Mouse (Mus musculus): ENCODE results near the gene Gpr137.

Gpr137 gene

DNA sequence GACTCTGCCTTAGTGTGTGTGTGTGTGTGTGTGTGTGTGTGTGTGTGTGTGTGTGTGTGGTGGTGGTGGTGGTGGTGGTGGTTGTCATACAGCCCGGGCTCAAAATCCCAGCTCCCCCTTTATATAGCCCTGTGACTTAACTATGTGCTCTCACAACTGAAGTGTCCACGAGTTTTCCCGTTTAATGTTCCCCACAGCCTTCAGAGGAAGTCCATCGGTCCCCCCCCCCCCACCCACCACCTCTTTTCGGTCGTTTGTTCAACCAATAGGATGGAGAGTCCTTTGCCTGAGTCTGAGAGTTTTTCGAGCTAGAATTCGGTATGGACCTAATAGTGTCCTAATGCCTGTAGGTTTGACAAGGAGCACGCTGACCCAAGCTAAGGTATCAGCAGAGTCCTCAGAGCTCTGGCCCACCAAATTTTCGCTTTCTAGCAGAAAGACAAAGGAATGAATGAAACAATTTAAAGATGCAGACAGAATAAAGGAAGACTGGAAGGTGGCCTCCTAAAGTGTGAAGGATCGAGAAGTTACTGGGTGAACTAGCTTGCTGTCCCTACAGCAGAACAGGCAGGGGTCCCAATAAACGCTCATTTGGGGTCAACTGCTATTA lies 31.4 kb upstream of the Gpr137 start:
- no peak for DNase-seq (ENCODE audit: low spot score)

DNA sequence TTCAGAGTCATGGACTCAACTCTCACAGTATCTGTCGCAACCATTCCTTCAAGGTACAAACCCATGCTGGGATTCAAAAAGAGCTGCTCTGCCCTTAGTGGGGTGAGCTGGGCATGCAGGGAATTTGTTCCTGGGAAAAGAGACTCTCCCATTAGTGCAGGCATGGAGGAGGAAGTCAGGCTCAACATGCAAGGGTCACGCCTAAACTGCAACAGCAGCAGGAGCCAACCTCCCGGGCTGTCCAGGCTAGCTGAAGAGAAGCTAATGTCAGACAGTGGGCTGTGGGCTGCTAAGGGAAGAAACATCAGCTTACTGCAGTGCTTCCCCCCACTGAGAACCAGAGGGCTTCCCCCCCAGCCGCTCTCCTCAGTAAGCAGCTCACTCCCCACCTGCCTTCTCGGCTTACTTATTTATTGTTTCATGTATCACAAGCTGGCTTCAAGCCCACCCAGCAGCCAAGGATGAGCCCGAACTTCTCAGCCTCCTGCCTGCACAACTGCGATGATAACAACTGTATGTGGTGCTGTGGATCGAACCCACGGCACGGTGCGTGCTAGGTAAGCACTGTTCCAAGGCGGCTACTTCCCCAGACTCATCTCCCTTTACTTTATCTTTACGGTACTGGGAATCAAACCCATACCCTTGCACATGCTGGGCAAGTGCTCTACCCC lies 30.1 kb upstream of the Gpr137 start:
- DNase-seq (ENCODE audit: low spot score): no peak

DNA sequence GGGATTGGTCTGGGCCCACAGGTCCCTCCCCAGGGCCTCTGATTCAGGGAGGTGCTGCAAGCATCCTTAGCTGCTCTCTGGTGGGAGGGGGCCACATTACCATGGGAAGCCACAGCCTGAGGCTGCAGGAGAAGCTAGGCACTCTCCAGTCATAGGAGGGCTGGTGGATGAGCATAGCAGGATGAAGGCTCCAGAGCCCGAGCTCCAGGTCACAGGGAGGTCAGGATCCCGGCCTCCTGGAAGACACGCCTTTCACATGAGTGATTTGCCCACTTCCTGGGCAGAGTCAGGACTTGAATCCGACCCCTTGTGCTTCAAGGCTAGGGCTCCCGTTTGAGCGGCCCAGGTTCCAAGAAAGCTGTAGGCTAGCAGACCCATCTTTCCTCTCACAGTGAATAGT lies 29.4 kb upstream of the Gpr137 start:
- DNase-seq (ENCODE audit: low spot score): no peak

DNA sequence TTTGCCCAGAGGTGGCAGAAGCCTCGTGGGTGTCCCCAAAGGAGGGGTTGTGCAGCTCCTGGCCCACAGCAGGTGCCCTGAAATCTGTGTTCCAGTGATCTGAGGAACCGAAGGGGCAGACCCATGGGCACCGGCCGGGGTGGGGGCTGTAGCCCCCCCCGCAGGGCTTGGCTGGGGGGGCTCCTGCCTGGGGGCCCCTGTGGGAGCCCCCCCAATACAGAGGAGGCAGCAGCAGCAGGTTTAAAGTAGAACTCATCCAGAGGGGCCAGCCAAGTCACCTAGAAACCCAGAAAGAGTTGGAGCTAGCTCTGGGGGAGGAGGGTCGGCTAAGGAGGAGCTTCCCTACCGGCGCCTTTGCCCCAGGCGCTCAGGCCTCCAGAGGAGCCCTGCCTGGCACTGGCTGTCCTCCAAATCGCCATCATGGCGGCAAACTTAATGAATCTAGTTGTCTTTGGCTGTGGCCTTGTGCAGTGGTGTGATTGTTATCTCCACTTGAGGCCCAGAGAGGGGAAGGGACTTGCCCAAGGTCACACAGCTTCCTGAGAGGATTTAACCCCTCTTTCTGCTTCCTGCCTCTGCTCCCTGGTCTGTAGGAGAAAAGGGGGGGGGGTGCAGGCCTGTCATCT lies 28.3 kb upstream of the Gpr137 start:
- no peak for DNase-seq (ENCODE audit: low spot score)

DNA sequence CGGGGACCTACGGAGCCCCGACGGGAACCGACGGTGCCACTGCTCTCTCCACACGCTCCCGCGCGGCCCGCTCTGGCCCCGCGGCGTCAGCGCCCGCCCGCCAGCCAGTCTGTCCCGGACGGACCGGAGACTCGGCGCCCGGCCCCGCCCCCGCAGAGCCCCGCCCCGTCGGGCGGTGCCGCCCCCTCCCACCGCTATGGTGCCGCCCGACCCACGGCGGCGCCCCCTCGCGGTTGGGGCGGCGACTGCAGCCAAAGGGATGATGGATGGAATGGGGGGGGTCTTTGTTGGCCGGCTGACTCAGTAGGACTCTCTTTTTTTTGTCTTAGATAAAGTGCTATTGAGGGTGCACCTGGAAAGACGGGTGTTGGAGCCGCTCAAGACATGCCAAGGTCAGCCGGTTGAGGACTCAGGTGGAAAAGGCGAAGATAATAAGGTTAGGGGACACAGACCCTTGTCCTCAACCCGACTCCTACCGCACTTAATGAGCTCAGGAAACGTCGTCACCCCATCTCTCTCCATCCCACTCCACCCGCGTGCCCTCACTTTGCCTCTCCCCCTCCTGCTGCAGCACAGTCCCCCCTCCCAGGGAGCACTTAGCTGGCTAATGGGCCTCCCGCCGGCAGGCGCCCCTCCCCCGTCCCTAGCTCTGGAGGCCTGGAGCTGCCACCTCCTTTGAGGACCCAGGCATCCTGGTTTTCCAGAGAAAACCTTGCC lies 27.5 kb upstream of the Gpr137 start:
- DNase-seq (ENCODE audit: low spot score): peak; percentile 81

DNA sequence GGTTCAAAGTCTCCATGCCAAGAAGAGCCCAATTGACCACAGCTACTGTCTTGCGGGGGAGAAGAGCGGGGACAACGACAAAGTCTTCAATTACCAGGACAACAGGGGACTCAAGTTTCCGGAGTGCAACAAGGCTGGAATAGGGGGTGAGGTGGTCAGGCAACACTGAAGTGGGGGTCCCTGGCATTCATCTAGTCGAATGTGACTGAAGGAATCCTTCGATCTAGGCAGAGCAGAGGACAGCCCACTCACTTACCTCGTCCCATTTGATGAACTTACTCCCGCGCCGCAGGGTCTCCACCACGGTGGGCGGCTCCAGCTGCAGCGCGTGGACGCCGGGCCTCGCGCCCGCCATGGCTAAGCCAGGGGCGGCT lies 27.0 kb upstream of the Gpr137 start:
- peak; percentile 43 for DNase-seq (ENCODE audit: low spot score)

DNA sequence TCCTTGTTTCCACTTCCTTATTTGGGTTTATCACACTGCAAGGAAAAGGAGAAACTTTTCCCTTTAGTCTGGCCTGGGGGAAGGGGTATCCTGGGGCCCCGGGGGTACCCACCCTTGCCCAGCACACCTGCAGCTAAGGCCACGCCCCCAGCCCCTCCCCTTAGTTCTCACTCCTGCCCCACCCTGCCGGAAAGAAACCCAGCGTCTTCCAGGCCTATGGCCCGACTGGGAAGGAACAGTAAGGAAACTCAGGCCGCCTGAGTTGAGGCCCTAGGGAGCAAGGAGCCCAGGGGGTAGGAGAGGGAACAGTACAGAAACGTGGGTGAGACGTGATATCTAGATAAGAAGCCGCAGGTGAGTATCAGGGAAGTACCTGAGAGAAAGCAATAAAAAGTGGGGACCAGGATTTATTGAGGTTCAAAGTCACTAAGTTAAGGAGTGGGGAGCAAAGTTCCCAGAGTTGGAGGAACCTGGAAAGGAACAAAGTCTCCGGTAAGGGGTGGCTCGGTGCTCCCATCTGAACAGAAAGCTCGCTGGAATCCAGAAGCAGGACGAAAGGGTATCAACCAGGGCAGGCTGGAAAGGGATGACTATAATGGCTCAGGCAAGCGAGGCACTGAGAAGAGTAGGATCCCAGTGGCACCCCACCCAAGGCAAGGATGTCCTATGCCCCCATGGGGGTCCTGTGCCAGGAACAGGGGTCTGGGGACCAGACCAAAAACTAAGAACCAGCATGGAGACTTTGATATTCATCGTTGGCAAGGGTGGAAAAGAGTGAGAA lies 26.4 kb upstream of the Gpr137 start:
- DNase-seq (ENCODE audit: low spot score): peak; percentile 72

DNA sequence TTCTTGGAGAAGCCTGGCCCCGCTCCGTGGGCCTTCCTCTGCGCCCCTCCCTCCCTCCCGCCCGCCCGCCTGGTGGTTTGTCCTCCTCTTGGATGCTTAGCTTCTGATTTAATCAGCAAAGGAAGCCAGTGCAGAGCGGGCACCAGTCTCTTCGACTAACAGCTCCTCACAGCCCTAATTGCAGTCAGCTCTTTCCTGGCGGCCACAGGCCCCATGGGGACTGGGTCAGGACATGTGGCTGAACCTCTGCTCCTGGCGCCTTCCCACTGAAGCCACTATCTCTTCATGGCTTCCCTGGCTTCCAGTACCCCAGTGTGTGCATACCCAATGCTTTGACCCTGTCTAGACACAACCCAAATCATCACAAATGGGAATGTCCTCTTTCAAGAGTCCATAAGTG lies 14.2 kb upstream of the Gpr137 start:
- no peak for DNase-seq (ENCODE audit: low spot score)

DNA sequence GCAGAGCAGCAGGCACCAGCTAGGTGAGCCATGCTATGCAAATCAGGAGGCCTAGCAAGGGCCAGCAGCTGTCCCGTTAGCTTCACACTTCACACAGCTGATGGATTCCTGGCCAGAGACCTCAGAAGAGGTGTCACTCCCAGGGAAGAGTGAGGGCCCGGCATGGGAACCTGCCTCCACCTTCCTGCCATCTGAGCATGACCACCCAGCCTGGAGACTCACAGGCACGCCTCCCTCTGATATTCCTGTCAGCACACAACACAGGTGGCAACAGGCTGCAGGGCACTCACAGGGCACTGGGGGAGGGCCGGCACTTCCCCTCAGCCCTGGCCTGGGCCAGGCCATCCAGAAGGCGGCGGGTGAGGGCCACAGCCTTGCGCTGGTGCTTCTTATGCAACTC lies 13.1 kb upstream of the Gpr137 start:
- DNase-seq (ENCODE audit: low spot score): no peak

DNA sequence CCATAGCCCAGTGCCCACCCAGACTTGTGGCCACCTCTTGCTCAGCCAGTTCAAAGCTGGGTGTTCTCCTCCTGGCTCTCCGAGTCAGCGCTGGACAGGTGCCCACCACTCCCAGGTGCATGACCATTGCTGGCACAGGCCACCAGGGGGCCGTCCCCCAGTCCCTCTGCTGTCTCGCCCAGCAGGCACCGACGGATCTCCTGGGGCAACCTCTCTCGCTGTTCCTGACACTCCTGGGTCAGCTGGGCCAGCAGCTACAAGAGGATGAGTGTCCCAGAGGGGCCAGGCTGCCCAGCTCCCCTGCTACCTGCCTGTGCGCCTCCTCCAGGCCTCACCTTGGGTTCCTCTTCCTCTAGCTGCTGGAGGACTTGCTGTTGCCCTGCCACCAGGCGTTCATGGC lies 11.8 kb upstream of the Gpr137 start:
- DNase-seq (ENCODE audit: low spot score): no peak

DNA sequence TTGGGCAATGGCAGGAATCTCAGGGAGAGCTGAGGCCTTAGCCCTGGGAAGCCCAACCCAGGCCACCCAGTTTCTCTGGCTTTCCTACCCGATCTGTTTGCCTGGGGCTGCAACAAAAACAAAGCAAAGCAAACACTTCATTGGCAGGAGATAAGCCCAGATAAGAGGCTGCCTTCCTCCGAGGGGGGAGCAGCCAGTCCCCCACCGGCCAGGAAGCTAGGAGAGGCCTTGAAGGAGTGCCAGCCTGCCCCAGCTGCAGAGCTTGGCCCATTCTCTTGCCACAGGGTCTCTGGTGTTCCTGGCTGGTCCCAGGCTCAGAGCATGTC lies 10.4 kb upstream of the Gpr137 start:
- no peak for DNase-seq (ENCODE audit: low spot score)

DNA sequence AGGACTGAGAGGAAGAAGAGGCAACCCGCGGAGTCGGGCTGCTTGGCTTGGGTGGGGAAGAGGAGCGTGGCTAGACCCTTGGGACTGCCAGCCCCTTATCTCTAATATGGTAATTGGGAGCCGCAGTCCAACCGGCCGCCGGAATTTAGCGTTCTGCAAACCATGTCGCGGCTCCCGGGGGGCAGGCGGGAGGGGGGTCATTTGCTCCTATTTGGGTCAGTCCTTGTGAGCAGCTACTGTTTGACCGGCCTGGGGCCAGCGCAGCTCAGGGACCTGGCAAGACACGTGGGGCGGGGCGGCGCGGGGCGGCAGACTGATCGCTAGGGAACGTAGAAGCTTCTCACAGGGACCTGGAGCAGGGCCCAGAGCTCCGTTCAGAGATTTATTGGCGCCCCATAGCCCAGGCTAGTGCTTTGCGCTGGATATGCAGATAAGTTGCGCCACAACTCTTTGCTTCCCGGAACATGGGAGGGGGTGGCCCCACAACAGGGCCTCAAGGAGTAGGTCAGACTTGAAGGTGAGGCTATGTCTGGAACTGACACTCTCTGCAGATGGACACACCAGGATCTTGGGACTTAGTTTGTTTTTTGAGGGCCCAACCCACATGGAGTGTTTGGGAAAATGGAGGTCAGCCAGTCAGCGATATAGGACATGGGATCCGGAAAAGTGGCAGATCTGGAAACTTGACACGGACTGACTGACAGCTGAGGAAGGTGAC lies 9.9 kb upstream of the Gpr137 start:
- peak; percentile 97 for DNase-seq (ENCODE audit: low spot score)

DNA sequence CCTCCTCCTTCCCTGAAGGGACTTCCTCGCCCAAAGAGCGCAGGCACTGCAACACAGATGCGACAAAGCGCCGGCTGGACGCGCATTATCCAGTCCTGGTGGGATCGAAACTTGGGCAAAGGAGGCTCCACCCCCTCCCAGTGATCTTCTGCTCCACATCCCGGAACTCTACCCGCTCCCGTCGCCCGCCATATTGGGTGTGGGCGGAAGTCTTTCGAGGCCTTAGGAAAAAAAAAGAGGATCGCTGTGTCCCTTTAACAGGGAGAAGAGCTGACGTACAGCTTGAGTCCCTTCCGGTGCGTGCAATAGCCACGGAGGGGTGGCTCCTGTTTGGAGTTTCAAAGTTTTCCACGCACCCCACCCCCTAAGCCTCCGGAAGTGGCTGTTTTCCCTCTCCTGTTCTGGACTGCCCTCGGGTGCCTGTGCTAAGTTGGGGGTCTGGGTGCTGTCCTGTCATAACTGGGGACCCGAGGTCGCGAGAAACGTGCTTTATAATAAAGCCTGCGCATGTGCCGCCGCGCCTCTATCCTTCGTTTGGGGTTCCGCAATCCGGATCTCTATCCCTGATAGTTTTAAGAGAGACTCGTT lies 9.2 kb upstream of the Gpr137 start:
- DNase-seq (ENCODE audit: low spot score): peak; percentile 98

DNA sequence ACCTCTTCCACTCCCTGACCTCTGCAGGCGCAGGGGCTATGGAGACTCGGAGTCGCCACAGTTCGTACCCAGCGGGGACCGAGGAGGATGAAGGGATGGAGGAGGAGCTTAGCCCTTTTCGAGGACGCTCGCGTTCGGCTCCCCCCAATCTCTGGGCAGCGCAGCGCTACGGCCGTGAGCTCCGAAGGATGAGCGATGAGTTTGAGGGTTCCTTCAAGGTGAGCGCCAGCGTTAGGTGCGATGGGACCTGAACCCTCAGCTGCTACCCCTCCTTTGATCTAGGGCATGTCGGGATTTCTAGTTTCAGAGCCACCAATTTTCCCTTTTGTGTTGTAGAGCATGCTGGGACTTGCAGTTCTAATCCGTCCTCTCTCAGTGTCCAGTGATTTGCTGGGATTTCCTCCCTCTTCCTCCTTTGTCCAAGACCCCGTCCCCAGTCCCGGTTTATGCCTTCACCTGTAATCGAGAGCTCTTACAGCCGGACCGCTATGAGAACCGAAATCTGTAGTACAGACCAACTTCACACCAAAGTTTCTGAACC lies 8.4 kb upstream of the Gpr137 start:
- peak; percentile 75 for DNase-seq (ENCODE audit: low spot score)

DNA sequence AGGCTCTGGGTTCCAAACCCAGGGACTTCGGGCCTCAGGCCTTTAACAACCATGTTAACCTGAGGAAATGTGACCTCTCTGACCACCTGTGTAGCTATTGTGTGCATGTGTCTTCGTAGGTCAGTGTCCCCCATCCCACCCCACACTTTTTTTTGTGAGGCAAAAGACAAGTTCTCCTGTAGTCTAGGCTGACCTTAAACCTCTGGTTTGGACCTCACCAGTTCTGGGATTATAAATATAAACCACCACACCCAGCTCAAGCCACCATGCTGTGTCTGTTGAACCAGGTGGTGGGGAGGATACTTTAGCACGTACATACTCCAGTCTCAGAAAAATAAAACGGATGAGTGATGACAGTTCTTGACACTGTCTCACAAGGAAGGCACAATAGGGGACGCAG lies 7.7 kb upstream of the Gpr137 start:
- no peak for DNase-seq (ENCODE audit: low spot score)

DNA sequence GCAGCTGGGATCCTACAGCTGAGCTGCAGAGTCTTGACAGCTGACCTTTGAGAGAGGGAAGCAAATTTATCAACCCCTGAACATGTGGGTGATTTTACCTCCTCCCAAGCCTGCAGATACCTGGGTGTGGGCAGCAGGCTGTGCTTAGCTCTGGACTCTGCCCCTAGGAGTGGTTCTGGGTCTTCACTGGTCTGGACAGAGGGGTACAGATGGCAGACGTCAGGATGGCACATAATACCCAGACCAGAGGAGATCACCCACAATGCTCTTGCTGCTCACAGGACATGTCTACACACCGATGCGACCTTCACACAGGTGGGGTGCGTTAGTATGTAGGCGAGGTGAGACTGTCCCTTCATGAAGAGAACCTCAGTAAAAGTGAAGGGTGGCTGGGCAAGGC lies 7.3 kb upstream of the Gpr137 start:
- DNase-seq (ENCODE audit: low spot score): no peak

DNA sequence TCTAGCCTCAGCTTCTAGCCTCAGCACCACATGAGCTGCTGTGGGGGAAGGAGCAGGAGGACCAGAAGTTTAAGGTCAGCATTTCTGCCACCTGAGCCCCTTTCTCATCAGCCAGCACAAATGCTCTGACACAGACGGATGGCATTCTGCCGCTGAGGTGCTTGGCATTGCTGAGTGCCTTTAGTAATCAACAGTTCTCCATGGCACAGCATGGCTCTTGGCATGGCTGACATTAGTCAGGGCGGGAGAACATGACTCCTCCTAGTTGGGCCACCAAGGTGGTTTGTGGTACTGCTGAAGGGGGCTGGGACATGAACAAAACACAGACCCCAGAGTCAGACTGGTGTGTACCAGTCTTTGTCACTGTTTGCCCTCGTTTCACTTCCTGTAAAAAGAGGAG lies 5.9 kb upstream of the Gpr137 start:
- no peak for DNase-seq (ENCODE audit: low spot score)

DNA sequence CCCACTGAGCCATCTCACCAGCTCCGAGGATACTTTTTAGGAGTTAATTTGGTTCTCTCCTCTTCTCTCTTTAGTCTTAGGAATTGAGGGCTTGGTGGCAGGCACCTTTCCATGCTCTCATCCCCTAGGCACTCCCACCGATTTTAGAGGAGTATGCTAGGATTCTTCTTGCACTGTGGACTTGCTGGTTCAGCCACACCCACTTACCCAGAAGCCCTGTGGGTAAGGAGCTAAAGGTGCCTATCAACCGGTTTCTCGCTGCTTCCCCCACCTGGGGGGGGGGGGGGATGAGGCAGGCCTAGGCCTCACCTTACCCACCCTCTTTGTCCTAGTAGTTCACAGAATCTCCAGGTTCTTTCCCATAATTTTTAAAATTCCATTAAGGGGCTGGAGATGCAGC lies 5.5 kb upstream of the Gpr137 start:
- no peak for DNase-seq (ENCODE audit: low spot score)

DNA sequence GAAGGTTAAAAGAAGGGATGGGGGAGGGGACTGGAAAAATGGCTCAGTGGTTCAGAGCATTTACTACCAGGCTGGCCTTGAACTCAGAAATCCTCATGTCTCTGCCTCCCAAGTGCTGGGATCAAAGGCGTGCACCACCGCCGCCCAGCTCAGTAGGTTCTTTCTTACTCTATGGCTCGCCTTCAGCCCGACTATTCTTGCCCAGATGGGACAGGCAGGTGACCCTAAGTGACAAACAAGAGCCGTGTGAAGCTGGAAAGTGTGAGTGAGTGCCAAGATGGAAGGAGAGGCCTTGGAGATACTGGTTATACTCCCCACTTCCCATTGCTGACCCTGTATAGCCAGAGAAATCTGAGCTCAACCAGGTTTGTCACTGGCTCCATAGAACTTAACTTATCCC lies 1.4 kb upstream of the Gpr137 start:
- DNase-seq (ENCODE audit: low spot score): no peak

DNA sequence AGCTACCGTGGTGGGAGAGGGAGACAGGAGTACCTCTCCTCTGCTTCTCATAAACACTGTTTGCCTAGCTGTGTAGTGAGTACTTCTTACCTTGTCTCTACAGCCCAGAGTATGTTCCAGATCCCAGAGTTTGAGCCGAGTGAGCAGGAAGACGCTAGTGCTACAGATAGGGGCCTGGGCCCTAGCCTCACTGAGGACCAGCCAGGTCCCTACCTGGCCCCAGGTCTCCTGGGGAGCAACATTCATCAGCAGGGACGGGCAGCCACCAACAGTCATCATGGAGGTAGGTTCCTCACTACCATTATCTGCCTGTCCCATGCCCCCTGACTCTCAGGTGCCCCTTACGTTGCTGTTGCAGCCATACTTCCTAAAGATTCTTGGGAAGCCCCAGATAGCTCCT lies 484 bp upstream of the Gpr137 start:
- DNase-seq (ENCODE audit: low spot score): no peak

Data from adipocyte (in vitro differentiated cells).